Mouse (Mus musculus) frontal cortex, postnatal 10 days (tissue): Measurements from ENCODE around the gene Bpifb5.
"Not testable (repeated sequence)": the region's sequence is repeated elsewhere in the genome, so short reads cannot be mapped to it uniquely, and the experiment has no call there.

ENCODE experiments used
- DNase-seq, 2 experiments: peaks; one replicate each; pipeline ENCODE4 v3.0.0; 2022; ENCODE audit warnings: low spot score in 2 of 2, mixed read lengths in 1 of 2

The Bpifb5 gene

GRCm38 (mm10) chr2:154223265-154223916 lies at the start of gene Bpifb5:
Gene Bpifb5, plus strand, starts transcription at chr2:154223742.
- peak; percentile 33 to 41 for DNase-seq

GRCm38 (mm10) chr2:154181900-154182299 lies 41.6 kb upstream of the Bpifb5 start:
- DNase-seq: not testable (repeated sequence)

GRCm38 (mm10) chr2:154183061-154183460 lies 40.5 kb upstream of the Bpifb5 start:
- DNase-seq: not testable (repeated sequence)

- no peak for DNase-seq
Measured at GRCm38 (mm10) chr2:154185319-154185718, 38.2 kb upstream of the Bpifb5 start.

GRCm38 (mm10) chr2:154185748-154186147 lies 37.8 kb upstream of the Bpifb5 start:
- no peak for DNase-seq

- DNase-seq: no peak
Measured at GRCm38 (mm10) chr2:154187468-154187867, 36.1 kb upstream of the Bpifb5 start.

DNA sequence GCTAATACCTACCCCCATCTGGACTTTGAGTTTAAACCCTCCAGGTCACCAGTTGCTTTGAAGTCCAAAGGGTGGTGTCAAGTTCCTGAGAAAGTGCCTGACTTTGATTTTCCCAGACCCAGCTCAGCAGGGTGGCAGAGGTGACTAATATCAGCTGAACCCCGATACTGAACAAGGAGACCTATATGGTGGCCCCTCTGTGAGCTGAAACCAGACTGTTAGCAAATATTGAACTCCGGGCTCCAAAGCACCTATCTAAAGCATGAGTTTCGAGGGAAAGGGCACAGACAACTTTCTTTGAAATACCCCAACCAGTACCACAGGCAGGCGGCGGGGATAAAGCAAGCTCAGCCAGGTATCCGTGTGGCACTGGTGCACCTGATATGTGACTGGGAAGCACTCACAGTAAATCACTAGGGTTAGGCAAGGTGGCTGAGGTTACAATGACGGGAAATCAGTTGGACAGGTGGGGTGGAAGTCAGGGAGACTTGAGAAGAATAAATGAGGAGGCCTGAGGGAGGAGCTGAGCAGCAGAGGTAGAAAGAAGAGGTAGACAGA lies 33.6 kb upstream of the Bpifb5 start:
- DNase-seq: no peak

DNA sequence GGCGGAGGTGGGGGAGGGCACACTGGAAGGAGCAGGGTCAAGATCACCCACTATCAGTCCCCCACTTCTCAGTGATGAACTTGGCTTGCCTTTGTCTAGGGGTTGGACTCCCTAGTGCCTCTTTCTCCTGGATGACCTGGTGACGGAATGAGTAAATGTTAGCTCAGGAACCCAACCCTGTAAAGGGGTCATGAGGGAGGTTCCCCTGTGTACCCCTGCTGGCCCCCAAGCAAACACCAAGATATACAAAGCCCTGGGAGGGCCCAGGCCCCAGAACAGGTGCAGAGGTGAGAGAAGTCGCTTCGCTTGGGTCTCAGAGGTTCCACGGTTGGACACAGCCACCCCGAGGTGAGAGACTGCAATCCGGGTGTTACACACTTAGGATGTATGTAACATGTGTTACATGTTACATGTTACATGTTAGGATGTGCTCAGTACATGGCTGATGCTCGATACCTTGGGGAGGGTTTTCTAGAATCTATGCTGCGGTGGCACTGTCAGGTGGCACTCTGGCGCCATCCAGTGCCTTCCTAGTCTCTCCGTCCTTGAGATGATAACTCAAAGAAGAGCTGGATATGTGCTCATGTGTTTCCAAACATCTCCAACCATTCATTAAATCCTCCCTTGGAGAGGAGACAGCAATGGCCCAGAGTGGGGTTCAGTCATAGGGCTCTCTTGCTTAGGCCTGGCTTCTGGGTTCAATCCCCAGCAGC lies 32.8 kb upstream of the Bpifb5 start, which contains the start of gene Bpifb1:
Gene Bpifb1, plus strand, starts transcription at position 273 of the 713 bp plus-strand sequence.
- DNase-seq: no peak

- DNase-seq: no peak
Measured at GRCm38 (mm10) chr2:154192141-154192540, 31.4 kb upstream of the Bpifb5 start.

- no peak for DNase-seq
Measured at GRCm38 (mm10) chr2:154193071-154193470, 30.5 kb upstream of the Bpifb5 start.

DNA sequence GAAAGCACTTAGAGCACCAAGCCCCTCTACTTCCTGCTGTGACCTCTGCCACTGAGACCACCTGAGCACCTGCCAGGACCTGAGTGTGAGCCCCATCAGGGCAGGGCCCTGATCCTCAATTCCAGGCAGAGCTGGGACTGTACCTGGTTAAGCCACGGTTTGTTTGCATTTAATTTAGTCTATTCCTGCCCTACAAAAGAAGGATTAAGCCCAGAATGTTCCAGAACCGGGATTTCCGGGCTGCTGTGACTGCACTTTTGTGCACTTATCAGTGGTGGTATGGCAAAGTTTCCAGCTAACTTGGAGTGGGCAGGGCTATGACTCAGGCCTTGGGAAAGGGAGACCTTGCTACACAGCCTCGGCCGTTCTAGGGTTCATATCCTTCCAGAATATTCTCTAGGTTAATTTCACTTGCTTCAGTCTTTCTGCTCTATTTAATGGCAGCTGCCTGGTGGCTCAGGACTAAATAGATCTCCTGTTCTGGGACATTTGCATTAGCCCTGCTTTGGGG lies 29.5 kb upstream of the Bpifb5 start:
- DNase-seq: no peak

GRCm38 (mm10) chr2:154197036-154197435 lies 26.5 kb upstream of the Bpifb5 start:
- DNase-seq: no peak

- DNase-seq: no peak
Measured at GRCm38 (mm10) chr2:154204630-154205029, 18.9 kb upstream of the Bpifb5 start.

DNA sequence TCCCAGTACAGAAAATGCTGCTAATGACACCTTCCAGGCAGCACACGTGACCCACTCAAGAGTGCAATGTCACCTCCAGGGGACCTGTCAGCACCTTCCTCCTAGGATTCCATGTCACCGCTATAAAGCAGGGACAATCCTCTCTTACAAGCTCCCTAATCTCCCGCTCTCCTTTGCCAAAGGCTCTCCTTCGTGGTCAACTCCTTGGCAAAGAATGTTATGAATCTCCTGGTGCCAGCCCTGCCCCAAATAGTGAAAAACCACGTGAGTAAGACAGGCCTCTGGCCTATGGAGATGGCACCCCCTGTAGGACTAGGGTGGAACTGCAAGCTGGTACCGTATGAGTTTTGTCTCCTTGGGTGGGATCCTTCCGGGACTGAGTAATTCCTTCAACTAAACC lies 16.6 kb upstream of the Bpifb5 start:
- DNase-seq: no peak

GRCm38 (mm10) chr2:154209112-154209511 lies 14.4 kb upstream of the Bpifb5 start:
- DNase-seq: no peak

- DNase-seq: no peak
Measured at GRCm38 (mm10) chr2:154211121-154211520, 12.4 kb upstream of the Bpifb5 start.

DNA sequence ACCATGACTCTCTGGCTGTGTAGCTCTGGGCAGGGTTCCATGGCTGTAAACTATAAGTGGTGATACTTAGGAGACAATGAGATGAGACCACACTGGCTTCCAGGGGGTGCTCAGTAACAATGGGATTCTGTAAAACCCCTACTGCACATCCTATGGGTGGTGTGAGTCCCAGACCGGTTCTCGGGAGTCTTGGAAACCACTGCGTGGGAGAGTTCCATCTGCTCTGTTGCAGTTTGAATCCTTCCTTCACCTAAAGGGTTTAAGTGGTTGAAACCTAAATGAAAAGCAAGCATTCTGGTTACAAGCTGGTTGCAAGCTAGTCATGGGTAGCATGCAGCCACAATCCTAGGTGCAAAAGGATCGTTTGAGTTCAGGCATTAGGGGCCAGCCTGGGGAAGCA lies 11.7 kb upstream of the Bpifb5 start:
- DNase-seq: peak; percentile 29 to 54

DNA sequence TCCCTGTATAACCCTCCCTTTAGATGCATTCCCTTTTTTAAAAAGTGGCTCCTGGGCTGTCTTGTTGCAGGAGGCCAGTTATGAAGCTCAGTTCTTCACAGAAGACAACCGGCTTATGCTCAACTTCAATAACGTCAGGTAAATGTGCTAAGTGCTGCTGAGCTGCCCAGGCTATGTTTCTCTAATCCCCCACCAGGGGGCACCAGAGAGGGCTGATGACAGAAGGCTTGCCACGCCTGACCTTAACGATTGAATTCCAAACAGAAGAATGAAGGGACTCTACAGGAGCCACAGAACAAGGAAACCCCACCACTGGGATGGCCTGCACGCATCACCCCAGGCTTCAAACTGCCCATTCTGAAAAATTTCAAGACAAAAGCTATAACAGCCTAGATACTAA lies 8.4 kb upstream of the Bpifb5 start:
- peak in 1 of 2 experiments; percentile 57 for DNase-seq

DNA sequence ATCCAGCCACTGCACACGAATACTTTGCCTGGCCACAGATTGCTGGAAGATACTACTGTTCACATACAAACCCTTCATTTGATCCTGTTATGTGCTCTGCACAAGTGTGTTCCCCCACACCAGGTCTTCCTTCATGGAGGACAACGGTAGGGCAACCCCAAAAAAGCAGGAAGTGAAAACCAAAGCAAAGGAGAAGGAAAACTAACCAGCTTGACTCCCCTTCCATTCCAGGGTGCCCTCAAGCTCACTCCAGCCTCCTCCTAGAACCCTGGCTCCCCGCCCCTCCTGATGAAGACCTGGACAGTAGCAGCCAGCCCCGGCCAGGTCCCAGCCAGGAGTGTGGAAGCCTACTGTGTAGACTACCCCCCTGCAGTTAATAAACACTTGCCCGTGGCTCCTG lies 3.6 kb upstream of the Bpifb5 start:
- no peak for DNase-seq

GRCm38 (mm10) chr2:154223917-154224273 lies 353 bp downstream of the Bpifb5 start:
- no peak for DNase-seq

DNA sequence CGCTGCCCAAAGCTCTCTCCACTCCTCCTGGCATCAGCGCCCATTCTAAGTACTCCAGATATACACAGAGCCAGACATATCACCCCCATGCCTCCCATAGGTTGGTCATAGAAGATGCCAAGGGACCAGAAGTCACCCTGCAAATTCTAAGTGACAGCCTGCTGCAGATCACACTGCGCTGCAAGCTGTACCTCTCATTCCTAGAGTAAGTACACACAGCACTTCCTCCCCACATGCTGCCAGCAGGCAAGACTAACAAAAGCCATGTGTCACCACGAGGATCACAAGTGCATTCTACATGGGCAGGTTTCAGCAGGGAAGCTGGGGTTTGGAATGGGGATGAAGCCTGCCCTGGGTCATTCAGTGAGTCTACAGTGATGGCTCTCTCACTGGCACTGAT lies 3.4 kb downstream of the Bpifb5 start:
- DNase-seq: no peak

DNA sequence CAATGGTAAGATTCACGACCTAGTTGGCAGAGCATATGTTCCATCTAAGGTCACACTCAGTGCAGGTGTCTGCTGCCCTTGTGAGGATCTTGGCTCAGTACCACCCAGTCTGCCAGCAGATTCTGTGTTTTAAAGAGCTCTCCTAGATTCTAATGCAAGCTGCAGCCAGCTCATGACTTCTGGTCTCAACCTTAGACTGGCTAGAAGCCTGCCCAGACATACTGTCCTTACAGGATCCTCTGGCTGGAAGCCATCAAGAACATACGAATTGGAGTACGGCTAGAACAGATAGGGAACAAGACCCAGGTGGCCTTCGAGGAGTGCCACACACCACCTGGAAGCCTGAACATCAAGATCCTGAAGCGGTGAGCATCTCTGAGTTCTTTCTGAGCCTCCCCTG lies 4.3 kb downstream of the Bpifb5 start:
- DNase-seq: no peak

- no peak for DNase-seq
Measured at GRCm38 (mm10) chr2:154233426-154233825, 9.9 kb downstream of the Bpifb5 start.
